Mouse (Mus musculus) forebrain, postnatal 0 days (tissue): ENCODE data around the gene Csf2rb. TPM values are rescaled to one million over a fixed set of nuclear protein-coding genes. Genes with fewer than 3 reads are reported as not detected.

Source experiments
- ATAC-seq: fragments of 200-750 bp; cut with Nextera tagmentation; 2 replicates; pipeline ENCODE4 v1.8.0; 2017; ENCODE audit warnings: mild to moderate bottlenecking, moderate library complexity
- DNase-seq: peaks from one replicate; pipeline ENCODE4 v3.0.0-alpha.2; 2015
- H3K27ac ChIP-seq: fragments of 300-500 bp; sonication (generic); 2 replicates; pipeline ENCODE4 v1.5.1; 2014; ENCODE audit warnings: low read depth, mild to moderate bottlenecking, antibody characterized with exemption, low read length, moderate library complexity, mixed read lengths
- H3K27me3 ChIP-seq: fragments of 300-500 bp; sonication (generic); 2 replicates; pipeline ENCODE4 v1.6.1; 2014; ENCODE audit warnings: mild to moderate bottlenecking, low read length, mixed read lengths; ENCODE audit not compliant: insufficient read depth
- H3K36me3 ChIP-seq: fragments of 300-500 bp; sonication (generic); 2 replicates; pipeline ENCODE4 v1.6.1; 2014; ENCODE audit warnings: mild to moderate bottlenecking, moderate library complexity; ENCODE audit not compliant: insufficient read depth
- H3K4me1 ChIP-seq: fragments of 300-500 bp; sonication (generic); 2 replicates; pipeline ENCODE4 v1.6.1; 2014; ENCODE audit warnings: antibody characterized with exemption; ENCODE audit not compliant: insufficient read depth
- H3K4me2 ChIP-seq: fragments of 300-500 bp; sonication (generic); 2 replicates; pipeline ENCODE4 v1.6.1; 2014; ENCODE audit warnings: low read depth, mild to moderate bottlenecking, moderate library complexity
- H3K4me3 ChIP-seq: fragments of 300-500 bp; sonication (generic); 2 replicates; pipeline ENCODE4 v1.5.1; 2014; ENCODE audit warnings: low read depth, low read length, mixed read lengths
- H3K9ac ChIP-seq: fragments of 300-500 bp; sonication (generic); 2 replicates; pipeline ENCODE4 v1.6.1; 2014; ENCODE audit warnings: mild to moderate bottlenecking
- H3K9me3 ChIP-seq: fragments of 300-500 bp; sonication (generic); 2 replicates; pipeline ENCODE4 v1.6.1; 2016; ENCODE audit warnings: low read length
- CTCF ChIP-seq: sonication (generic); IDR thresholded peaks from 2 replicates; pipeline ENCODE4 v1.5.1; 2016; ENCODE audit warnings: antibody characterized with exemption, control low read depth, low read depth
- WGBS: fragments of 180-500 bp; shearing (Covaris S2); extraction: QIAGEN DNeasy Blood & Tissue Kit; methylation state at CpG from one replicate; pipeline ENCODE4 v1.1.7; 2014; 5-methylcytosine and 5-hydroxymethylcytosine counted together
- microRNA-seq, 2 experiments: library from miRNA; unstranded; fragments of <30 nt; microRNA quantifications; one replicate each; pipeline ENCODE4; 2016
- polyA plus RNA-seq: library from polyadenylated mRNA; unstranded; fragments of >200 nt; fragmentation: Nextera tagmentation; extraction: Ambion mirVana; gene quantifications from 2 replicates; pipeline ENCODE4 v1.2.1, GENCODE M21; 2015
- total RNA-seq: library from RNA; depleted of rRNA; stranded (reverse); fragments of >200 nt; gene quantifications from 2 replicates; pipeline ENCODE4 v1.2.3, GENCODE M21; 2014; rRNA removed

Gene Csf2rb
- total and polyA plus RNA-seq, 2 experiments from 2014 or later, result 0.74 to 1.00 TPM

DNA sequence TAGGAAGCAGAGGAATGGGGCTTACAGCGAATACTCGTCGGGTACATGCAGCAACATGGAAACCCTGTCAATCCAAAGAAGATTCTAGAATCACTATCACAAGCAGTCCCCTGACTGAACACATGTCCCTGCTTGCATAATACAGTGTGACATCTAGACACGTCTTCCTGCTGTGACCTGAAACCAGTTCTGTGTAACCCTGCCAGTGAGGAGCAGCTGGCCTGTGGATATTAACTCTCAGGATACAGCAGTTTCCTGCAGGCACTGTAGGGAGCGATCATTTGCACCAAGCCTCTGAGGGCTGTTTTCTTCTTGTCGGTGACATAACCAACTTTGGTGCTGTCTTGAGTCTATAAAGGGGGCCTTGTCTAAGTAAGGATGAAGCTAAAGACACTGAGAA lies 75.8 kb downstream of the Csf2rb start:
- 74% methylated on average over 6 of the region's 6 CpGs for WGBS
- Histone ChIP-seq H3K36me3 (0 out of 2 replicates have a peak, but pooled peaks cover 4% of the 10 kb centered on the region), H3K27ac (no peak overlapping the region), H3K4me3 (no peak overlapping the region), H3K4me1 (peaks cover 7% of the 10 kb centered on the region; the same call in 1 of the 2 replicates), H3K4me2 (no peak overlapping the region), H3K27me3 (no peaks in the 10 kb centered on the region), H3K9me3 (no peaks in the 10 kb centered on the region), H3K9ac (no peak overlapping the region)
- DNase-seq (no peak), ATAC-seq (no peak)
- no peak for TF ChIP-seq CTCF

DNA sequence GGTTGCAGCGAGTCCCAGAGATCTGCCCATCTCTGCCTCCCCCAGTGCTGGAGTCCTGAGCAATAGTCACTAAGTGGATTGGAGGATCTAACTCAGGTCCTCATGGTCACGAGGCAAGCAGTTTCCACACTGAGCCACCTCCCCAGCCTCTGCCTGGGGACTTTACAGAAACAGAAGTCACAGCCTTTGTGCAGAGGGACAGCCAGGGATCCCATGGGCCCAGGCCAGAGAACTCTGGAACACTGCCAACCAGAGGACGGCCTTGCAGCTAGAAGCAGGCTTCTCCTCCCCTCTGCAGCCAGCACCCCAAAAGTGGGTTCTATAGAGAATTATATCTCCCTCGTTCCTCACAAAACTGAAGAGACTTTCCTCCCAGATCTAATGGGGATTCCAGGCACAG lies 76.4 kb downstream of the Csf2rb start:
- DNase-seq, result no peak
- Histone ChIP-seq H3K27ac (no peak overlapping the region), H3K4me1 (peaks cover 7% of the 10 kb centered on the region; the same call in 1 of the 2 replicates), H3K36me3 (0 out of 2 replicates have a peak, but pooled peaks cover 4% of the 10 kb centered on the region), H3K27me3 (no peaks in the 10 kb centered on the region), H3K9ac (no peak overlapping the region), H3K9me3 (no peaks in the 10 kb centered on the region), H3K4me2 (no peak overlapping the region), H3K4me3 (no peak overlapping the region)
- ATAC-seq, result no peak
- no peak for TF ChIP-seq CTCF
- 42% methylated on average over 4 of the region's 4 CpGs for WGBS

- Histone ChIP-seq H3K27me3 (no peaks in the 10 kb centered on the region), H3K4me2 (no peak overlapping the region), H3K4me1 (peaks cover 11% of the 10 kb centered on the region; the same call in 1 of the 2 replicates), H3K9me3 (no peaks in the 10 kb centered on the region), H3K4me3 (no peak overlapping the region), H3K9ac (no peak overlapping the region), H3K27ac (no peak overlapping the region), H3K36me3 (0 out of 2 replicates have a peak, but pooled peaks cover 4% of the 10 kb centered on the region)
- DNase-seq (no peak), ATAC-seq (no peak)
- no peak for TF ChIP-seq CTCF
- 65% methylated on average over 7 of the region's 7 CpGs for WGBS
Observed at GRCm38 (mm10) chr15:78402423-78402822, 76.9 kb downstream of the Csf2rb start.

GRCm38 (mm10) chr15:78403301-78403741 lies 77.8 kb downstream of the Csf2rb start:
- H3K9ac ChIP-seq, result no peak overlapping the region
- peaks cover 14% of the 10 kb centered on the region; the same call in 1 of the 2 replicates for H3K4me1 ChIP-seq
- TF ChIP-seq CTCF, result no peak
- H3K27me3 ChIP-seq, result no peaks in the 10 kb centered on the region
- no peak overlapping the region for H3K4me3 ChIP-seq
- WGBS, result 41% methylated on average over 3 of the region's 3 CpGs
- ATAC-seq, result no peak
- no peak for DNase-seq
- H3K9me3 ChIP-seq, result no peaks in the 10 kb centered on the region
- peak overlapping the region; percentile 54 for H3K27ac ChIP-seq
- 0 out of 2 replicates have a peak, but pooled peaks cover 4% of the 10 kb centered on the region for H3K36me3 ChIP-seq
- H3K4me2 ChIP-seq, result no peak overlapping the region

Small RNA genes within 50 kb of the gene (microRNA-seq; reads per million reads assigned to microRNA genes)
- gene Mir7676-1, result 0 reads per million in 2 experiments
- gene Mir7676-2, result 0 reads per million in 2 experiments

Other genes starting within 250 kb of the Csf2rb start
- 9.8 and 13.6 TPM in 2 replicates for gene Cacng2, start 205.7 kb upstream of the Csf2rb start, total RNA-seq
- 6.8 and 10.1 TPM in 2 replicates for gene Cacng2, start 205.7 kb upstream of the Csf2rb start, polyA plus RNA-seq
- gene Ift27, start 151.6 kb upstream of the Csf2rb start, total RNA-seq, result 41.2 and 43.1 TPM in 2 replicates
- 134 and 145 TPM in 2 replicates for gene Ift27, start 151.6 kb upstream of the Csf2rb start, polyA plus RNA-seq
- 0.33 and 0.77 TPM in 2 replicates for gene Pvalb, start 119.4 kb upstream of the Csf2rb start, total RNA-seq
- gene Pvalb, start 119.4 kb upstream of the Csf2rb start, polyA plus RNA-seq, result 1.8 and 2.8 TPM in 2 replicates
- 2.0 and 3.5 TPM in 2 replicates for gene Ncf4, start 81.0 kb upstream of the Csf2rb start, total RNA-seq
- 0.86 and 1.4 TPM in 2 replicates for gene Ncf4, start 81.0 kb upstream of the Csf2rb start, polyA plus RNA-seq
- gene Csf2rb2, start 20.0 kb upstream of the Csf2rb start, total RNA-seq, result 0.43 and 1.2 TPM in 2 replicates
- 0.13 and 0.16 TPM in 2 replicates for gene Csf2rb2, start 20.0 kb upstream of the Csf2rb start, polyA plus RNA-seq
- gene Tex33, start 70.2 kb downstream of the Csf2rb start, total RNA-seq, result not detected in 2 replicates
- gene Tex33, start 70.2 kb downstream of the Csf2rb start, polyA plus RNA-seq, result not detected in 2 replicates
- 36.6 and 37.7 TPM in 2 replicates for gene Tst, start 80.2 kb downstream of the Csf2rb start, total RNA-seq
- 37.3 and 40.1 TPM in 2 replicates for gene Tst, start 80.2 kb downstream of the Csf2rb start, polyA plus RNA-seq
- gene Mpst, start 80.7 kb downstream of the Csf2rb start, total RNA-seq, result 85.9 and 92.5 TPM in 2 replicates
- 3.3 and 3.5 TPM in 2 replicates for gene Mpst, start 80.7 kb downstream of the Csf2rb start, polyA plus RNA-seq
- 148 and 153 TPM in 2 replicates for gene Kctd17, start 102.8 kb downstream of the Csf2rb start, total RNA-seq
- gene Kctd17, start 102.8 kb downstream of the Csf2rb start, polyA plus RNA-seq, result 146 and 152 TPM in 2 replicates
- gene Tmprss6, start 142.9 kb downstream of the Csf2rb start, total RNA-seq, result 0.19 TPM in 1 of 2 replicates, not detected in the other
- gene Tmprss6, start 142.9 kb downstream of the Csf2rb start, polyA plus RNA-seq, result 0.07 and 0.08 TPM in 2 replicates
- 0.14 TPM in 1 of 2 replicates, not detected in the other for gene Il2rb, start 169.5 kb downstream of the Csf2rb start, total RNA-seq
- gene Il2rb, start 169.5 kb downstream of the Csf2rb start, polyA plus RNA-seq, result 0.03 and 0.22 TPM in 2 replicates
- gene C1qtnf6, start 205.7 kb downstream of the Csf2rb start, total RNA-seq, result 2.0 and 4.0 TPM in 2 replicates
- 9.6 and 10.2 TPM in 2 replicates for gene C1qtnf6, start 205.7 kb downstream of the Csf2rb start, polyA plus RNA-seq
- 2.8 and 3.3 TPM in 2 replicates for gene Sstr3, start 218.9 kb downstream of the Csf2rb start, total RNA-seq
- 0.71 and 0.73 TPM in 2 replicates for gene Sstr3, start 218.9 kb downstream of the Csf2rb start, polyA plus RNA-seq
- 1.1 and 1.4 TPM in 2 replicates for gene Rac2, start 247.0 kb downstream of the Csf2rb start, total RNA-seq
- 5.9 and 6.5 TPM in 2 replicates for gene Rac2, start 247.0 kb downstream of the Csf2rb start, polyA plus RNA-seq